Mouse (Mus musculus): ENCODE measurements at regions not wholly inside any gene's neighbourhood (a gene's known extent, or its start where the extent isn't known, plus 50 kb on each side); places are given as distances from the start of the nearest gene placed in this dataset.

- H3K27ac ChIP-seq (ENCODE audit: insufficient read depth, low read depth), result no peak overlapping the region
- dilution Hi-C loops (cut with MboI; ENCODE audit: extremely low pct_ligation_motif_present, extremely low pct_unique_long_range_greater_than_20kb, low sequenced_read_pairs) (no loop called here), in situ Hi-C loops (cut with MboI; ENCODE audit: low pct_ligation_motif_present, low pct_unique_long_range_greater_than_20kb, low sequenced_read_pairs) (no loop called here)
- H3K4me3 ChIP-seq (replicated peaks in 1 of 3; ENCODE audit: low read depth in 2 of 3, low read length in 2 of 3, poor library complexity in 1 of 3), result no peak overlapping the region
- no peaks in the 10 kb centered on the region for H3K9me3 ChIP-seq (replicated peaks; ENCODE audit: low read length)
- no peak for TF ChIP-seq SMC3 (IDR thresholded peaks at IDR 0.05; ENCODE audit: low read depth, low read length)
- TF ChIP-seq TBP (conservative IDR thresholded peaks at IDR 0.05; ENCODE audit: low read depth, low read length), result no peak
- no peak for TF ChIP-seq HCFC1 (IDR thresholded peaks at IDR 0.05; ENCODE audit: low read depth, low read length)
- TF ChIP-seq MAX (IDR thresholded peaks at IDR 0.05; ENCODE audit: low read length), result no peak
- no peak for TF ChIP-seq ZC3H11A (IDR thresholded peaks at IDR 0.05; ENCODE audit: low read depth, low read length)
- TF ChIP-seq USF1 (IDR thresholded peaks at IDR 0.05; ENCODE audit: low read depth, low read length), result no peak
- TF ChIP-seq ZNF384 (IDR thresholded peaks at IDR 0.05; ENCODE audit: low read depth, low read length), result no peak
- no peak for TF ChIP-seq PAX5 (IDR thresholded peaks at IDR 0.05; ENCODE audit: low read length)
- no peak for TF ChIP-seq CHD2 (IDR thresholded peaks at IDR 0.05; ENCODE audit: low read length)
- TF ChIP-seq CTCF (conservative IDR thresholded peaks at IDR 0.05 in 1 of 2, IDR thresholded peaks at IDR 0.05 in 1 of 2; ENCODE audit: low read depth in 2 of 2, low read length in 2 of 2), result no peak
- no peak for TF ChIP-seq GABPA (IDR thresholded peaks at IDR 0.05; ENCODE audit: insufficient replicate concordance, low read depth, low read length)
- H3K36me3 ChIP-seq (replicated peaks in 1 of 2; ENCODE audit: control insufficient read depth in 1 of 2, insufficient read depth in 1 of 2, low read length in 1 of 2), result no peaks in the 10 kb centered on the region
- DNase-seq (ENCODE audit: extremely low read depth), result no peak
- no peak overlapping the region for H3K9ac ChIP-seq (ENCODE audit: insufficient read depth, low read depth)
- H3K4me2 ChIP-seq (ENCODE audit: insufficient read depth, low read depth, poor library complexity, severe bottlenecking), result no peak overlapping the region
- H3K4me1 ChIP-seq (ENCODE audit: control insufficient read depth in 1 of 2, insufficient read depth in 2 of 2), result peaks cover 0 to 2% of the 10 kb centered on the region in 2 experiments; a peak in 1 of 4 replicates
- no peaks in the 10 kb centered on the region for H3K27me3 ChIP-seq (replicated peaks)
- no peaks in the 10 kb centered on the region for H3K79me2 ChIP-seq (replicated peaks; ENCODE audit: control insufficient read depth, extremely low read depth, insufficient read depth, poor library complexity, severe bottlenecking)
Measured at GRCm38 (mm10) chr10:111668639-111669038, 162.6 kb downstream of the Phlda1 start.

GRCm38 (mm10) chr10:111669658-111670057, 163.6 kb downstream of the Phlda1 start:
- Histone ChIP-seq H3K9ac (ENCODE audit: insufficient read depth, low read depth) (no peak overlapping the region), H3K27me3 (replicated peaks) (no peaks in the 10 kb centered on the region), H3K27ac (ENCODE audit: insufficient read depth, low read depth) (no peak overlapping the region), H3K36me3 (replicated peaks in 1 of 2; ENCODE audit: control insufficient read depth in 1 of 2, insufficient read depth in 1 of 2, low read length in 1 of 2) (no peaks in the 10 kb centered on the region), H3K9me3 (replicated peaks; ENCODE audit: low read length) (no peaks in the 10 kb centered on the region), H3K4me2 (ENCODE audit: insufficient read depth, low read depth, poor library complexity, severe bottlenecking) (no peak overlapping the region), H3K4me1 (ENCODE audit: control insufficient read depth in 1 of 2, insufficient read depth in 2 of 2) (peaks cover 0 to 2% of the 10 kb centered on the region in 2 experiments; a peak in 1 of 4 replicates), H3K79me2 (replicated peaks; ENCODE audit: control insufficient read depth, extremely low read depth, insufficient read depth, poor library complexity, severe bottlenecking) (no peaks in the 10 kb centered on the region), H3K4me3 (replicated peaks in 1 of 3; ENCODE audit: low read depth in 2 of 3, low read length in 2 of 3, poor library complexity in 1 of 3) (no peak overlapping the region)
- dilution Hi-C loops (cut with MboI; ENCODE audit: extremely low pct_ligation_motif_present, extremely low pct_unique_long_range_greater_than_20kb, low sequenced_read_pairs), result no loop called here
- in situ Hi-C loops (cut with MboI; ENCODE audit: low pct_ligation_motif_present, low pct_unique_long_range_greater_than_20kb, low sequenced_read_pairs), result no loop called here
- TF ChIP-seq SMC3 (IDR thresholded peaks at IDR 0.05; ENCODE audit: low read depth, low read length) (no peak), NELFE (IDR thresholded peaks at IDR 0.05; ENCODE audit: low read depth, low read length) (no peak), ZC3H11A (IDR thresholded peaks at IDR 0.05; ENCODE audit: low read depth, low read length) (no peak), TBP (conservative IDR thresholded peaks at IDR 0.05; ENCODE audit: low read depth, low read length) (no peak), RAD21 (IDR thresholded peaks at IDR 0.05; ENCODE audit: low read depth, low read length) (no peak), PAX5 (IDR thresholded peaks at IDR 0.05; ENCODE audit: low read length) (no peak), POLR2AphosphoS2 (IDR thresholded peaks at IDR 0.05; ENCODE audit: low read depth, low read length) (no peak), ZKSCAN1 (IDR thresholded peaks at IDR 0.05; ENCODE audit: borderline replicate concordance, low read depth, low read length) (no peak), MAZ (IDR thresholded peaks at IDR 0.05; ENCODE audit: low read depth, low read length) (no peak), JUN (IDR thresholded peaks at IDR 0.05; ENCODE audit: insufficient read depth, low read depth, low read length) (no peak), HCFC1 (IDR thresholded peaks at IDR 0.05; ENCODE audit: low read depth, low read length) (no peak), ELF1 (IDR thresholded peaks at IDR 0.05; ENCODE audit: low read depth, low read length) (no peak), ZMIZ1 (IDR thresholded peaks at IDR 0.05; ENCODE audit: low read depth, low read length) (no peak)
- DNase-seq (ENCODE audit: extremely low read depth), result no peak
